Mouse (Mus musculus) liver, embryonic 14.5 days (tissue): ENCODE measurements around the gene Gria3. TPM values are rescaled to one million over a fixed set of nuclear protein-coding genes. Genes with fewer than 3 reads are reported as not detected.

Source experiments
- ATAC-seq: fragments of 200-750 bp; cut with Nextera tagmentation; 2 replicates; pipeline ENCODE4 v1.8.0; 2017; ENCODE audit warnings: moderate number of reproducible peaks, mild to moderate bottlenecking, moderate library complexity; ENCODE audit not compliant: insufficient read depth
- DNase-seq, 3 experiments: peaks; one replicate each; pipeline ENCODE4 v3.0.0-alpha.2; 2012 to 2013; ENCODE audit warnings: low read depth in 3 of 3, low spot score in 3 of 3
- H3K27ac ChIP-seq: fragments of 300-500 bp; sonication (generic); 2 replicates; pipeline ENCODE4 v1.5.1; 2014; ENCODE audit warnings: moderate library complexity, mild to moderate bottlenecking, control low read depth, inconsistent platforms
- H3K27me3 ChIP-seq: fragments of 300-500 bp; sonication (generic); 2 replicates; pipeline ENCODE4 v1.6.1; 2014; ENCODE audit warnings: mild to moderate bottlenecking, low read length, moderate library complexity; ENCODE audit not compliant: control insufficient read depth, insufficient read depth
- H3K36me3 ChIP-seq: fragments of 300-500 bp; sonication (generic); replicated peaks from 2 replicates; pipeline ENCODE4 v1.6.1; 2014; ENCODE audit warnings: low read depth; ENCODE audit not compliant: control insufficient read depth, insufficient read depth
- H3K4me1 ChIP-seq, 2 experiments: fragments of 200-500 bp in 1 of 2; fragments of 300-500 bp in 1 of 2; sonication (generic) in 1 of 2; replicated peaks; 2 replicates each; pipeline ENCODE4 v1.6.1; 2012 to 2014; ENCODE audit warnings: antibody characterized with exemption in 1 of 2, inconsistent platforms in 1 of 2, low read length in 1 of 2; ENCODE audit not compliant: control insufficient read depth in 2 of 2, insufficient read depth in 2 of 2
- H3K4me2 ChIP-seq: fragments of 300-500 bp; sonication (generic); 2 replicates; pipeline ENCODE4 v1.6.1; 2014; ENCODE audit warnings: low read depth, mild to moderate bottlenecking, control low read depth, moderate library complexity
- H3K4me3 ChIP-seq, 2 experiments: fragments of 200-500 bp in 1 of 2; fragments of 300-500 bp in 1 of 2; sonication (generic) in 1 of 2; 2 replicates each; pipeline ENCODE4 v1.5.1; 2012 to 2014; ENCODE audit warnings: low read depth in 2 of 2, low read length in 2 of 2, mild to moderate bottlenecking in 2 of 2, control low read depth in 1 of 2, inconsistent platforms in 1 of 2, moderate library complexity in 1 of 2; ENCODE audit not compliant: insufficient read depth in 1 of 2
- H3K9ac ChIP-seq: fragments of 300-500 bp; sonication (generic); replicated peaks from 2 replicates; pipeline ENCODE4 v1.6.1; 2014; ENCODE audit warnings: mild to moderate bottlenecking, control low read depth, moderate library complexity
- H3K9me3 ChIP-seq: fragments of 300-500 bp; sonication (generic); 2 replicates; pipeline ENCODE4 v1.6.1; 2016; ENCODE audit warnings: low read length, mixed read lengths; ENCODE audit not compliant: control insufficient read depth
- CTCF ChIP-seq: IDR thresholded peaks from 2 replicates; pipeline ENCODE4 v1.5.1; 2016; ENCODE audit warnings: antibody characterized with exemption, low read depth, control low read depth
- EP300 ChIP-seq: IDR thresholded peaks from 2 replicates; pipeline ENCODE4 v1.6.1; 2016; ENCODE audit warnings: antibody characterized with exemption, low read depth
- WGBS: fragments of 180-500 bp; shearing (Covaris S2); extraction: QIAGEN DNeasy Blood & Tissue Kit; methylation state at CpG from one replicate; pipeline ENCODE4 v1.1.7; 2014; ENCODE audit not compliant: insufficient replicate concordance; 5-methylcytosine and 5-hydroxymethylcytosine counted together
- polyA plus RNA-seq, 2 experiments: library from polyadenylated mRNA; depleted of rRNA in 1 of 2; stranded (reverse) in 1 of 2; unstranded in 1 of 2; fragments of >200 nt; fragmentation: Nextera tagmentation in 1 of 2; extraction: Ambion mirVana in 1 of 2; gene quantifications; 2 replicates each; pipeline versions ENCODE4 v1.2.1 to v1.2.3; 2012 to 2014

Gria3 gene
- polyA plus RNA-seq, 2 experiments, result 1.1 to 1.6 TPM

GRCm38 (mm10) chrX:41428011-41428410, 27.4 kb downstream of the Gria3 start:
- no peak for ATAC-seq
- Histone ChIP-seq H3K9ac (no peak overlapping the region), H3K4me1 (no peaks in the 10 kb centered on the region), H3K4me3 (no peak overlapping the region), H3K36me3 (no peaks in the 10 kb centered on the region), H3K4me2 (no peak overlapping the region), H3K9me3 (no peaks in the 10 kb centered on the region), H3K27me3 (no peaks in the 10 kb centered on the region), H3K27ac (no peak overlapping the region)
- DNase-seq, result no peak
- no peak for TF ChIP-seq EP300
- TF ChIP-seq CTCF, result no peak
- 64% methylated on average over 5 of the region's 5 CpGs for WGBS

- DNase-seq (no peak), ATAC-seq (0 out of 2 replicates have a peak, but pooled peaks have one; percentile 35)
- H3K9me3 ChIP-seq, result no peaks in the 10 kb centered on the region
- H3K4me1 ChIP-seq, result no peaks in the 10 kb centered on the region
- no peaks in the 10 kb centered on the region for H3K36me3 ChIP-seq
- no peak overlapping the region for H3K9ac ChIP-seq
- no peak overlapping the region for H3K4me3 ChIP-seq
- WGBS, result 33% methylated on average over 1 of the region's 1 CpGs
- no peak overlapping the region for H3K4me2 ChIP-seq
- H3K27me3 ChIP-seq, result no peaks in the 10 kb centered on the region
- no peak overlapping the region for H3K27ac ChIP-seq
- TF ChIP-seq CTCF (no peak), EP300 (no peak)
These were observed 34.9 kb downstream of the Gria3 start for GRCm38 (mm10) chrX:41435541-41435940.

- 70% methylated on average over 5 of the region's 5 CpGs for WGBS
- Histone ChIP-seq H3K9ac (no peak overlapping the region), H3K27me3 (no peaks in the 10 kb centered on the region), H3K4me2 (no peak overlapping the region), H3K9me3 (no peaks in the 10 kb centered on the region), H3K27ac (no peak overlapping the region), H3K4me1 (no peaks in the 10 kb centered on the region), H3K4me3 (no peak overlapping the region), H3K36me3 (no peaks in the 10 kb centered on the region)
- ATAC-seq, result no peak
- TF ChIP-seq CTCF (no peak), EP300 (no peak)
- DNase-seq, result no peak
These were observed 38.2 kb downstream of the Gria3 start for GRCm38 (mm10) chrX:41438841-41439240.

GRCm38 (mm10) chrX:41448876-41449275, 48.2 kb downstream of the Gria3 start:
- no peak for ATAC-seq
- no peak for TF ChIP-seq CTCF
- no peak for TF ChIP-seq EP300
- DNase-seq, result no peak

GRCm38 (mm10) chrX:41477486-41477885, 76.8 kb downstream of the Gria3 start:
- no peak overlapping the region for H3K27ac ChIP-seq
- TF ChIP-seq EP300 (no peak), CTCF (no peak)
- no peak overlapping the region for H3K9ac ChIP-seq
- no peaks in the 10 kb centered on the region for H3K9me3 ChIP-seq
- H3K27me3 ChIP-seq, result no peaks in the 10 kb centered on the region
- WGBS, result 61% methylated on average over 2 of the region's 2 CpGs
- H3K4me2 ChIP-seq, result no peak overlapping the region
- no peak overlapping the region for H3K4me3 ChIP-seq
- no peaks in the 10 kb centered on the region for H3K36me3 ChIP-seq
- DNase-seq, result no peak
- no peak for ATAC-seq
- H3K4me1 ChIP-seq, result no peaks in the 10 kb centered on the region

More at GRCm38 (mm10) chrX:41448876-41449275, 48.2 kb downstream of the Gria3 start:
- H3K27ac ChIP-seq, result no peak overlapping the region
- no peaks in the 10 kb centered on the region for H3K4me1 ChIP-seq
- H3K4me3 ChIP-seq, result no peak overlapping the region
- H3K4me2 ChIP-seq, result no peak overlapping the region
- H3K36me3 ChIP-seq, result no peaks in the 10 kb centered on the region
- WGBS, result 41% methylated on average over 1 of the region's 1 CpGs
- no peak overlapping the region for H3K9ac ChIP-seq
- no peaks in the 10 kb centered on the region for H3K9me3 ChIP-seq
- H3K27me3 ChIP-seq, result no peaks in the 10 kb centered on the region
